ENCODE assay signal across 13 mouse cellular contexts in the genomic region with DNA sequence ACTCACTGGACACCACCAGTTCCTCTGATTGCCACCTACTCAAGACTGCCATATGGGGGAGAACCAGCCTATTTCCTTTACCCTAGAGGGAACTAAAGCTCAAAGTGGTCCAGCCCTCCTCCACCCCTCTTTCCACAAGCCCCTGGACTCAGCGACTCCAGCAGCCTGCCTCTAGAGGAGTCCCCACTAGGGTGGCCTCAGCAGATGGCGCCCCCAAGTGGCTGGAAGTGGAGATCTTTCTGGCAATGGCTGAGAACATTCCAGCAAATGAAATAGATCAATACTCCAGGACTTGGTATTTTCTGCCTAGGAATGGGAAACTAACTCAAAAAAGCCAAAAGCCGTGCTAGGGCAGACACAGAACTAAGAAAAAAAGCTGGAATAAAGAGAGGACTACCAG. TPM values are rescaled to one million over a fixed set of nuclear protein-coding genes. Genes with fewer than 3 reads are reported as not detected.
A peak's percentile ranks its signal among the peaks of the same experiment; 100 is the strongest.
DNase-seq lines count a peak whose midpoint lies in the region; ATAC-seq and TF ChIP-seq lines count a peak whose summit lies in the region.
"Had no signal": no experiment of that assay in that cellular context is flagged by ENCODE, and none has a peak within 500 bp of the region (broad histone marks: within the 10 kb centered on the region; RNA-seq: fewer than 3 reads in every experiment).

No protein-coding gene starts in this region.

- 61% methylated on average over 3 of the region's 3 CpGs for WGBS in liver, adult 2 months
- 56% methylated on average over 3 of the region's 3 CpGs for WGBS in liver, embryonic 11.5 days

- no peak overlapping the region for H3K4me2 ChIP-seq in liver, embryonic 11.5 days
- H3K4me2 ChIP-seq: forebrain, embryonic 15.5 days had no signal

- H3K27ac ChIP-seq in liver, adult 2 months (replicated peaks; ENCODE audit: insufficient read depth, low read depth, low read length) = no peak overlapping the region
- H3K27ac ChIP-seq in liver, embryonic 11.5 days (ENCODE audit: low read depth, low read length) = no peak overlapping the region
- H3K27ac ChIP-seq: embryonic facial prominence, embryonic 10.5 days; forebrain, embryonic 15.5 days had no signal

- no peaks in the 10 kb centered on the region for H3K9me3 ChIP-seq in liver, embryonic 11.5 days (ENCODE audit: control insufficient read depth, low read length)
- H3K9me3 ChIP-seq: forebrain, embryonic 15.5 days had no signal

- no peaks in the 10 kb centered on the region for H3K79me2 ChIP-seq in liver, adult 2 months (ENCODE audit: control insufficient read depth, insufficient read depth, low read length)

- no peak for ATAC-seq in liver, embryonic 11.5 days (replicated peaks; ENCODE audit: low FRiP score)
- ATAC-seq in granulocyte monocyte progenitor cell, adult 5-6 weeks (replicated peaks; ENCODE audit: poor library complexity, severe bottlenecking) = peak; percentile 57
- ATAC-seq: forebrain, embryonic 15.5 days; midbrain, embryonic 16.5 days had no signal

- no peaks in the 10 kb centered on the region for H3K4me1 ChIP-seq in liver, adult 2 months (ENCODE audit: control insufficient read depth, insufficient read depth, low read length)
- H3K4me1 ChIP-seq in liver, embryonic 11.5 days (replicated peaks; ENCODE audit: control insufficient read depth, insufficient read depth, low read length) = no peaks in the 10 kb centered on the region
- H3K4me1 ChIP-seq: embryonic facial prominence, embryonic 10.5 days had no signal

- no peak overlapping the region for H3K4me3 ChIP-seq in liver, adult 2 months (ENCODE audit: insufficient read depth, low read depth, low read length)
- H3K4me3 ChIP-seq in liver, embryonic 11.5 days (ENCODE audit: low read depth, low read length) = no peak overlapping the region
- H3K4me3 ChIP-seq: embryonic facial prominence, embryonic 10.5 days; forebrain, embryonic 15.5 days had no signal

- no peaks in the 10 kb centered on the region for H3K27me3 ChIP-seq in liver, adult 2 months (ENCODE audit: control insufficient read depth, insufficient read depth, low read length)
- H3K27me3 ChIP-seq in liver, embryonic 11.5 days (replicated peaks; ENCODE audit: control insufficient read depth, insufficient read depth, low read length) = no peaks in the 10 kb centered on the region
- H3K27me3 ChIP-seq: forebrain, embryonic 15.5 days had no signal

- no peak overlapping the region for H3K9ac ChIP-seq in liver, adult 2 months (ENCODE audit: low read depth, low read length)
- H3K9ac ChIP-seq in liver, embryonic 11.5 days (ENCODE audit: low read depth, low read length) = no peak overlapping the region
- H3K9ac ChIP-seq: forebrain, embryonic 15.5 days had no signal

- H3K36me3 ChIP-seq in liver, adult 2 months (ENCODE audit: control insufficient read depth, insufficient read depth, low read length) = no peaks in the 10 kb centered on the region
- no peaks in the 10 kb centered on the region for H3K36me3 ChIP-seq in liver, embryonic 11.5 days (ENCODE audit: control insufficient read depth, insufficient read depth, low read length)

- DNase-seq in liver, adult 2 months (ENCODE audit: extremely low read depth, low read depth, low spot score) = no peak
- no peak for DNase-seq in liver, embryonic 11.5 days (ENCODE audit: low spot score)
- DNase-seq in B cell, adult 2 months = peak; percentile 55 to 59
- DNase-seq in CD4-positive helper T cell, adult 2 months (ENCODE audit: low read depth, low spot score) = peak; percentile 43
- DNase-seq in right cerebral cortex, postnatal 36 days (ENCODE audit: low spot score in 2 of 2) = no peak
- DNase-seq in urinary bladder, postnatal 25 days (ENCODE audit: low spot score) = no peak
- DNase-seq: cerebellum, adult 9-10 months; heart, adult 11 months; kidney, postnatal 10 days had no signal

- TF ChIP-seq POLR2A in liver, adult 2 months (IDR thresholded peaks at IDR 0.05; ENCODE audit: extremely low read depth, insufficient read depth, low read length) = no peak

- TF ChIP-seq CTCF in liver, adult 2 months (IDR thresholded peaks at IDR 0.05; ENCODE audit: low read depth, low read length) = peak; percentile 14; the same call in 1 of the 2 replicates

RNA-seq across cellular contexts. Expression of gene Panx1, which starts 17.6 kb away (rescaled TPM):
- total RNA-seq in liver, adult 2 months (2014; rRNA removed) = 1.0 and 1.7 TPM in 2 replicates
- 0.88 and 1.0 TPM in 2 replicates for polyA plus RNA-seq in liver, adult 2 months (2012; rRNA removed)
- 24.0 and 24.8 TPM in 2 replicates for polyA plus RNA-seq in liver, embryonic 11.5 days (2014; fragmentation: Nextera tagmentation; extraction: Ambion mirVana)
- 21.4 and 32.6 TPM in 2 replicates for total RNA-seq in granulocyte monocyte progenitor cell, adult 5-6 weeks (2014; fragmentation: Nextera tagmentation)
- 11.3 and 23.3 TPM in 2 replicates for total RNA-seq in granulocyte monocyte progenitor cell, adult 5-6 weeks (2017)

Comparison
In these comparisons a context has a peak if more than half of its experiments do, and no peak if none do; other contexts are left out.
1. DNase-seq: peak in B cell, adult 2 months (2 of 2) and CD4-positive helper T cell, adult 2 months (single experiment); none in liver, adult 2 months (single experiment), liver, embryonic 11.5 days (single experiment), right cerebral cortex, postnatal 36 days (0 of 2) and urinary bladder, postnatal 25 days (single experiment).